Comparison of ENCODE assay signal across 14 mouse cellular contexts in genomic region chr11:120356900-120357299, GRCm38 (mm10). TPM values are rescaled to one million over a fixed set of nuclear protein-coding genes. Genes with fewer than 3 reads are reported as not detected.
DNase-seq lines count a peak whose midpoint lies in the region; ATAC-seq and TF ChIP-seq lines count a peak whose summit lies in the region.
"Had no signal": no experiment of that assay in that cellular context is flagged by ENCODE, and none has a peak within 500 bp of the region (broad histone marks: within the 10 kb centered on the region; RNA-seq: fewer than 3 reads in every experiment).

No protein-coding gene starts in this region.

- no peaks in the 10 kb centered on the region for H3K27me3 ChIP-seq in hindbrain, embryonic 14.5 days (ENCODE audit: control insufficient read depth, insufficient read depth, low read length)
- H3K27me3 ChIP-seq in hindbrain, embryonic 11.5 days (ENCODE audit: control insufficient read depth, insufficient read depth, low read length) = no peaks in the 10 kb centered on the region
- H3K27me3 ChIP-seq in lung, embryonic 16.5 days (ENCODE audit: control insufficient read depth, insufficient read depth, low read depth, low read length) = no peaks in the 10 kb centered on the region
- H3K27me3 ChIP-seq in lung, postnatal 0 days (replicated peaks; ENCODE audit: insufficient read depth, low read length) = no peaks in the 10 kb centered on the region
- H3K27me3 ChIP-seq in embryonic facial prominence, embryonic 14.5 days (replicated peaks; ENCODE audit: control insufficient read depth, insufficient read depth, low read length) = no peaks in the 10 kb centered on the region
- H3K27me3 ChIP-seq in liver, embryonic 15.5 days = peaks cover 12% of the 10 kb centered on the region; the same call in 1 of the 2 replicates
- H3K27me3 ChIP-seq: hindbrain, embryonic 13.5 days; neural tube, embryonic 15.5 days had no signal

- H3K27ac ChIP-seq in hindbrain, embryonic 14.5 days = peak overlapping the region; percentile 82; the same call in 1 of the 2 replicates
- no peak overlapping the region for H3K27ac ChIP-seq in hindbrain, embryonic 11.5 days (ENCODE audit: low read depth, low read length)
- peak overlapping the region; percentile 87 for H3K27ac ChIP-seq in lung, embryonic 16.5 days (ENCODE audit: low read length)
- no peak overlapping the region for H3K27ac ChIP-seq in lung, postnatal 0 days (ENCODE audit: low read length)
- H3K27ac ChIP-seq in embryonic facial prominence, embryonic 14.5 days (replicated peaks; ENCODE audit: low read depth, low read length) = peak overlapping the region; percentile 84; the same call in 1 of the 2 replicates
- peak overlapping the region; percentile 93; the same call in 1 of the 2 replicates for H3K27ac ChIP-seq in liver, embryonic 15.5 days (replicated peaks)

- no peaks in the 10 kb centered on the region for H3K9me3 ChIP-seq in hindbrain, embryonic 14.5 days (ENCODE audit: control insufficient read depth, low read length)
- H3K9me3 ChIP-seq in hindbrain, embryonic 11.5 days (ENCODE audit: control insufficient read depth, low read length) = no peaks in the 10 kb centered on the region
- no peaks in the 10 kb centered on the region for H3K9me3 ChIP-seq in lung, embryonic 16.5 days (ENCODE audit: control insufficient read depth, low read length)
- H3K9me3 ChIP-seq in lung, postnatal 0 days (ENCODE audit: low read length) = no peaks in the 10 kb centered on the region
- no peaks in the 10 kb centered on the region for H3K9me3 ChIP-seq in embryonic facial prominence, embryonic 14.5 days (ENCODE audit: control insufficient read depth, low read length)
- H3K9me3 ChIP-seq in liver, embryonic 15.5 days (replicated peaks) = no peaks in the 10 kb centered on the region
- H3K9me3 ChIP-seq: hindbrain, embryonic 13.5 days; neural tube, embryonic 15.5 days had no signal

- 96% methylated on average over 4 of the region's 4 CpGs for WGBS in hindbrain, embryonic 14.5 days
- 96% methylated on average over 4 of the region's 4 CpGs for WGBS in hindbrain, embryonic 11.5 days
- 94% methylated on average over 4 of the region's 4 CpGs for WGBS in lung, embryonic 16.5 days
- 92% methylated on average over 4 of the region's 4 CpGs for WGBS in lung, postnatal 0 days
- WGBS in embryonic facial prominence, embryonic 14.5 days = 88% methylated on average over 4 of the region's 4 CpGs
- WGBS in liver, embryonic 15.5 days (ENCODE audit: insufficient replicate concordance) = 81% methylated on average over 4 of the region's 4 CpGs

- H3K9ac ChIP-seq in hindbrain, embryonic 14.5 days = no peak overlapping the region
- H3K9ac ChIP-seq in hindbrain, embryonic 11.5 days (ENCODE audit: low read depth, low read length) = no peak overlapping the region
- no peak overlapping the region for H3K9ac ChIP-seq in lung, embryonic 16.5 days (ENCODE audit: low read length)
- no peak overlapping the region for H3K9ac ChIP-seq in lung, postnatal 0 days (replicated peaks; ENCODE audit: low read depth)
- H3K9ac ChIP-seq in embryonic facial prominence, embryonic 14.5 days (ENCODE audit: low read depth, low read length) = no peak overlapping the region
- H3K9ac ChIP-seq in liver, embryonic 15.5 days = no peak overlapping the region
- H3K9ac ChIP-seq: neural tube, embryonic 15.5 days had no signal

- ATAC-seq in hindbrain, embryonic 14.5 days (ENCODE audit: low FRiP score) = no peak
- ATAC-seq in hindbrain, embryonic 11.5 days (ENCODE audit: low FRiP score) = no peak
- ATAC-seq in lung, embryonic 16.5 days (ENCODE audit: low read depth) = no peak
- ATAC-seq in lung, postnatal 0 days = no peak
- no peak for ATAC-seq in embryonic facial prominence, embryonic 14.5 days (ENCODE audit: low read depth)
- ATAC-seq in liver, embryonic 15.5 days (ENCODE audit: insufficient read depth) = no peak

- H3K4me1 ChIP-seq in hindbrain, embryonic 14.5 days (replicated peaks; ENCODE audit: control insufficient read depth, insufficient read depth, low read length) = peaks cover 46% of the 10 kb centered on the region
- H3K4me1 ChIP-seq in hindbrain, embryonic 11.5 days (replicated peaks; ENCODE audit: control insufficient read depth, insufficient read depth, low read length) = peaks cover 14% of the 10 kb centered on the region
- peaks cover 61% of the 10 kb centered on the region for H3K4me1 ChIP-seq in lung, embryonic 16.5 days (replicated peaks; ENCODE audit: control insufficient read depth, insufficient read depth, low read length)
- H3K4me1 ChIP-seq in lung, postnatal 0 days (ENCODE audit: insufficient read depth, low read depth, low read length) = peaks cover 24% of the 10 kb centered on the region
- peaks cover 24% of the 10 kb centered on the region for H3K4me1 ChIP-seq in embryonic facial prominence, embryonic 14.5 days (ENCODE audit: control insufficient read depth, insufficient read depth, low read length)
- peaks cover 62% of the 10 kb centered on the region for H3K4me1 ChIP-seq in liver, embryonic 15.5 days (replicated peaks)

- no peak for DNase-seq in hindbrain, embryonic 14.5 days (ENCODE audit: low spot score)
- no peak for DNase-seq in hindbrain, embryonic 11.5 days (ENCODE audit: low spot score)
- DNase-seq in lung, postnatal 0 days (ENCODE audit: low spot score) = no peak
- DNase-seq in embryonic facial prominence, embryonic 14.5 days (ENCODE audit: low spot score) = no peak
- DNase-seq in adrenal gland, adult 8-10 months = no peak
- DNase-seq in right cerebral cortex, postnatal 25 days = no peak
- DNase-seq: kidney, adult 9 months; layer of hippocampus, adult 9-11 months had no signal

- no peaks in the 10 kb centered on the region for H3K36me3 ChIP-seq in hindbrain, embryonic 14.5 days (replicated peaks; ENCODE audit: control insufficient read depth, insufficient read depth)
- no peaks in the 10 kb centered on the region for H3K36me3 ChIP-seq in hindbrain, embryonic 11.5 days (ENCODE audit: control insufficient read depth, insufficient read depth, low read length)
- no peaks in the 10 kb centered on the region for H3K36me3 ChIP-seq in lung, embryonic 16.5 days (ENCODE audit: control insufficient read depth, insufficient read depth, low read length)
- H3K36me3 ChIP-seq in lung, postnatal 0 days (ENCODE audit: insufficient read depth, low read length) = no peaks in the 10 kb centered on the region
- H3K36me3 ChIP-seq in embryonic facial prominence, embryonic 14.5 days (ENCODE audit: control insufficient read depth, insufficient read depth, low read length) = no peaks in the 10 kb centered on the region
- H3K36me3 ChIP-seq in liver, embryonic 15.5 days (replicated peaks) = no peaks in the 10 kb centered on the region
- H3K36me3 ChIP-seq: hindbrain, embryonic 13.5 days; neural tube, embryonic 15.5 days had no signal

- TF ChIP-seq CTCF in lung, postnatal 0 days (IDR thresholded peaks at IDR 0.05) = no peak; the same call in 1 of the 2 replicates

- no peak overlapping the region for H3K4me2 ChIP-seq in hindbrain, embryonic 14.5 days (replicated peaks)
- no peak overlapping the region for H3K4me2 ChIP-seq in hindbrain, embryonic 11.5 days (replicated peaks; ENCODE audit: low read depth, low read length)
- H3K4me2 ChIP-seq in lung, embryonic 16.5 days (ENCODE audit: low read depth, low read length) = no peak overlapping the region
- no peak overlapping the region for H3K4me2 ChIP-seq in lung, postnatal 0 days (replicated peaks; ENCODE audit: low read depth, low read length)
- no peak overlapping the region for H3K4me2 ChIP-seq in embryonic facial prominence, embryonic 14.5 days (ENCODE audit: low read depth, low read length)
- no peak overlapping the region for H3K4me2 ChIP-seq in liver, embryonic 15.5 days

- TF ChIP-seq EP300 in lung, postnatal 0 days (IDR thresholded peaks at IDR 0.05) = no peak

- H3K4me3 ChIP-seq in hindbrain, embryonic 14.5 days (replicated peaks; ENCODE audit: low read length) = no peak overlapping the region
- no peak overlapping the region for H3K4me3 ChIP-seq in hindbrain, embryonic 11.5 days (ENCODE audit: low read depth, low read length)
- no peak overlapping the region for H3K4me3 ChIP-seq in lung, embryonic 16.5 days (ENCODE audit: low read length)
- H3K4me3 ChIP-seq in lung, postnatal 0 days (ENCODE audit: low read depth, low read length) = no peak overlapping the region
- no peak overlapping the region for H3K4me3 ChIP-seq in embryonic facial prominence, embryonic 14.5 days (ENCODE audit: low read depth, low read length)
- H3K4me3 ChIP-seq in liver, embryonic 15.5 days (replicated peaks) = no peak overlapping the region
- H3K4me3 ChIP-seq: hindbrain, embryonic 13.5 days; neural tube, embryonic 15.5 days had no signal

RNA-seq across cellular contexts. Expression of gene Fscn2, which starts 4.4 kb away (rescaled TPM):
- polyA plus RNA-seq in hindbrain, embryonic 14.5 days (2014; fragmentation: Nextera tagmentation; extraction: Ambion mirVana) = 1.6 and 2.2 TPM in 2 replicates
- polyA plus RNA-seq in hindbrain, embryonic 11.5 days (2014; fragmentation: Nextera tagmentation; extraction: Ambion mirVana) = 1.1 and 1.5 TPM in 2 replicates
- polyA plus RNA-seq in lung, embryonic 16.5 days (2015; fragmentation: Nextera tagmentation; extraction: Ambion mirVana) = 0.64 and 0.83 TPM in 2 replicates
- 0.36 and 0.74 TPM in 2 replicates for polyA plus RNA-seq in lung, postnatal 0 days (2015; fragmentation: Nextera tagmentation; extraction: Ambion mirVana)
- 0.48 and 1.1 TPM in 2 replicates for polyA plus RNA-seq in embryonic facial prominence, embryonic 14.5 days (2014; fragmentation: Nextera tagmentation; extraction: Ambion mirVana)
- polyA plus RNA-seq in liver, embryonic 15.5 days (2015; fragmentation: Nextera tagmentation; extraction: Ambion mirVana) = not detected in 2 replicates
- 1 to 10 TPM in 1 of 4 experiments, under 1 TPM in 2, not detected in 1; 0.16 to 1.2 (median 0.42) TPM for total RNA-seq in adrenal gland, adult 8-10 months (2022)
- total RNA-seq: CH12.LX; liver, adult 2 months had no signal
- polyA plus RNA-seq: liver, adult 2 months had no signal

RNA-seq across cellular contexts. Expression of gene Actg1, which starts 8.6 kb away (rescaled TPM):
- polyA plus RNA-seq in hindbrain, embryonic 14.5 days (2014; fragmentation: Nextera tagmentation; extraction: Ambion mirVana) = 4,053 and 4,080 TPM in 2 replicates
- polyA plus RNA-seq in hindbrain, embryonic 11.5 days (2014; fragmentation: Nextera tagmentation; extraction: Ambion mirVana) = 3,592 and 3,665 TPM in 2 replicates
- polyA plus RNA-seq in lung, embryonic 16.5 days (2015; fragmentation: Nextera tagmentation; extraction: Ambion mirVana) = 2,589 and 2,717 TPM in 2 replicates
- polyA plus RNA-seq in lung, postnatal 0 days (2015; fragmentation: Nextera tagmentation; extraction: Ambion mirVana) = 1,989 and 2,317 TPM in 2 replicates
- polyA plus RNA-seq in embryonic facial prominence, embryonic 14.5 days (2014; fragmentation: Nextera tagmentation; extraction: Ambion mirVana) = 2,264 and 2,593 TPM in 2 replicates
- polyA plus RNA-seq in liver, embryonic 15.5 days (2015; fragmentation: Nextera tagmentation; extraction: Ambion mirVana) = 559 and 587 TPM in 2 replicates
- total RNA-seq in adrenal gland, adult 8-10 months (2022) = 1,000 to 10,000 TPM; 1,100 to 1,474 (median 1,219) TPM

RNA-seq across cellular contexts. Expression of gene Faap100, which starts 21.7 kb away (rescaled TPM):
- polyA plus RNA-seq in hindbrain, embryonic 14.5 days (2014; fragmentation: Nextera tagmentation; extraction: Ambion mirVana) = 85.6 and 90.1 TPM in 2 replicates
- 27.8 and 33.6 TPM in 2 replicates for polyA plus RNA-seq in hindbrain, embryonic 11.5 days (2014; fragmentation: Nextera tagmentation; extraction: Ambion mirVana)
- polyA plus RNA-seq in lung, embryonic 16.5 days (2015; fragmentation: Nextera tagmentation; extraction: Ambion mirVana) = 36.7 and 41.4 TPM in 2 replicates
- 18.1 and 19.6 TPM in 2 replicates for polyA plus RNA-seq in lung, postnatal 0 days (2015; fragmentation: Nextera tagmentation; extraction: Ambion mirVana)
- 30.0 and 32.7 TPM in 2 replicates for polyA plus RNA-seq in embryonic facial prominence, embryonic 14.5 days (2014; fragmentation: Nextera tagmentation; extraction: Ambion mirVana)
- 6.2 and 7.2 TPM in 2 replicates for polyA plus RNA-seq in liver, embryonic 15.5 days (2015; fragmentation: Nextera tagmentation; extraction: Ambion mirVana)
- 10 to 100 TPM; 18.4 to 39.6 (median 33.4) TPM for total RNA-seq in adrenal gland, adult 8-10 months (2022)

Comparison
In these comparisons a context has a peak if more than half of its experiments do, and no peak if none do; other contexts are left out.
1. H3K27ac ChIP-seq: peak in hindbrain, embryonic 14.5 days (single experiment), lung, embryonic 16.5 days (single experiment), embryonic facial prominence, embryonic 14.5 days (single experiment) and liver, embryonic 15.5 days (single experiment); none in hindbrain, embryonic 11.5 days (single experiment) and lung, postnatal 0 days (single experiment).